8 mouse cellular contexts compared by ENCODE assay signal in genomic region chr2:69823129-69823677, GRCm38 (mm10). TPM values are rescaled to one million over a fixed set of nuclear protein-coding genes. Genes with fewer than 3 reads are reported as not detected.
DNase-seq lines count a peak whose midpoint lies in the region; ATAC-seq and TF ChIP-seq lines count a peak whose summit lies in the region.

No protein-coding gene starts in this region.

- WGBS in kidney, adult 2 months: 3% methylated on average over 45 of the region's 45 CpGs
- 2% methylated on average over 42 of the region's 45 CpGs for WGBS in embryonic facial prominence, embryonic 13.5 days
- WGBS in hindbrain, embryonic 10.5 days: 2% methylated on average over 45 of the region's 45 CpGs
- WGBS in limb, embryonic 14.5 days: 2% methylated on average over 38 of the region's 45 CpGs
- 2% methylated on average over 43 of the region's 45 CpGs for WGBS in midbrain, embryonic 15.5 days

- peak; percentile 65; the same call in 1 of the 2 replicates for ATAC-seq in embryonic facial prominence, embryonic 13.5 days (ENCODE audit: insufficient number of reproducible peaks, insufficient read depth, low FRiP score, low TSS enrichment, low read depth)
- ATAC-seq in limb, embryonic 14.5 days (ENCODE audit: low FRiP score, low read depth): peak; percentile 77
- peak; percentile 89 for ATAC-seq in midbrain, embryonic 15.5 days (replicated peaks)

- no peak for TF ChIP-seq POLR2A in kidney, adult 2 months (IDR thresholded peaks at IDR 0.05; ENCODE audit: low read depth, low read length)
- TF ChIP-seq POLR2A in limb, embryonic 14.5 days (IDR thresholded peaks at IDR 0.05; ENCODE audit: borderline replicate concordance, extremely low read depth, insufficient read depth, insufficient read length): no peak

- peak overlapping the region; percentile 93 for H3K9ac ChIP-seq in embryonic facial prominence, embryonic 13.5 days
- H3K9ac ChIP-seq in limb, embryonic 14.5 days (ENCODE audit: low read depth, low read length, severe bottlenecking): peak overlapping the region; percentile 97
- H3K9ac ChIP-seq in midbrain, embryonic 15.5 days: peak overlapping the region; percentile 95

- no peaks in the 10 kb centered on the region for H3K27me3 ChIP-seq in kidney, adult 2 months (replicated peaks; ENCODE audit: control insufficient read depth, insufficient read depth, low read length)
- H3K27me3 ChIP-seq in embryonic facial prominence, embryonic 13.5 days: no peaks in the 10 kb centered on the region
- no peaks in the 10 kb centered on the region for H3K27me3 ChIP-seq in hindbrain, embryonic 10.5 days (ENCODE audit: insufficient read depth, poor library complexity, severe bottlenecking)
- H3K27me3 ChIP-seq in limb, embryonic 14.5 days (ENCODE audit: control insufficient read depth, insufficient read depth, low read length): no peaks in the 10 kb centered on the region
- no peaks in the 10 kb centered on the region for H3K27me3 ChIP-seq in midbrain, embryonic 15.5 days (replicated peaks)

- TF ChIP-seq CTCF in kidney, adult 2 months (conservative IDR thresholded peaks at IDR 0.05; ENCODE audit: insufficient read depth, insufficient read length, low read depth, low read length): no peak

- peak overlapping the region; percentile 74 for H3K4me2 ChIP-seq in embryonic facial prominence, embryonic 13.5 days
- peak overlapping the region; percentile 72 for H3K4me2 ChIP-seq in limb, embryonic 14.5 days (replicated peaks; ENCODE audit: low read depth, low read length, severe bottlenecking)
- peak overlapping the region; percentile 77 for H3K4me2 ChIP-seq in midbrain, embryonic 15.5 days

- no peak overlapping the region for H3K27ac ChIP-seq in kidney, adult 2 months (ENCODE audit: insufficient read depth, low read depth, low read length)
- H3K27ac ChIP-seq in embryonic facial prominence, embryonic 13.5 days: peak overlapping the region; percentile 95
- H3K27ac ChIP-seq in hindbrain, embryonic 10.5 days: peak overlapping the region; percentile 98
- peak overlapping the region; percentile 96 for H3K27ac ChIP-seq in limb, embryonic 14.5 days (replicated peaks; ENCODE audit: low read depth, low read length)
- H3K27ac ChIP-seq in midbrain, embryonic 15.5 days: peak overlapping the region; percentile 97

- H3K36me3 ChIP-seq in kidney, adult 2 months (ENCODE audit: control insufficient read depth, insufficient read depth, low read length): no peaks in the 10 kb centered on the region
- peaks cover 20% of the 10 kb centered on the region for H3K36me3 ChIP-seq in embryonic facial prominence, embryonic 13.5 days
- peaks cover 16% of the 10 kb centered on the region; the same call in 1 of the 2 replicates for H3K36me3 ChIP-seq in hindbrain, embryonic 10.5 days
- peaks cover 18% of the 10 kb centered on the region for H3K36me3 ChIP-seq in limb, embryonic 14.5 days (ENCODE audit: control insufficient read depth, insufficient read depth, low read length)
- H3K36me3 ChIP-seq in midbrain, embryonic 15.5 days (replicated peaks): no peaks in the 10 kb centered on the region

- peak; percentile 17 for DNase-seq in kidney, adult 2 months
- DNase-seq in kidney, adult 9 months: no peak
- peak; percentile 45 for DNase-seq in Muller cell, postnatal 12 days (ENCODE audit: inconsistent ontology term)
- DNase-seq in hindbrain, embryonic 10.5 days (ENCODE audit: low spot score): peak; percentile 72
- DNase-seq in limb, embryonic 14.5 days (ENCODE audit: low spot score): peak; percentile 25
- peak; percentile 20 to 29 for DNase-seq in thymus, postnatal 36 days

- H3K4me1 ChIP-seq in kidney, adult 2 months (ENCODE audit: control insufficient read depth, insufficient read depth, low read length): no peaks in the 10 kb centered on the region
- H3K4me1 ChIP-seq in embryonic facial prominence, embryonic 13.5 days: peaks cover 16% of the 10 kb centered on the region
- H3K4me1 ChIP-seq in hindbrain, embryonic 10.5 days (replicated peaks): peaks cover 36% of the 10 kb centered on the region
- H3K4me1 ChIP-seq in limb, embryonic 14.5 days (ENCODE audit: control insufficient read depth, insufficient read depth, low read length): peaks cover 8% of the 10 kb centered on the region; the same call in 1 of the 2 replicates
- peaks cover 45% of the 10 kb centered on the region for H3K4me1 ChIP-seq in midbrain, embryonic 15.5 days

- no peaks in the 10 kb centered on the region for H3K9me3 ChIP-seq in embryonic facial prominence, embryonic 13.5 days
- H3K9me3 ChIP-seq in hindbrain, embryonic 10.5 days: no peaks in the 10 kb centered on the region
- H3K9me3 ChIP-seq in limb, embryonic 14.5 days (ENCODE audit: control insufficient read depth, low read length): no peaks in the 10 kb centered on the region
- no peaks in the 10 kb centered on the region for H3K9me3 ChIP-seq in midbrain, embryonic 15.5 days

- peak overlapping the region; percentile 85 for H3K4me3 ChIP-seq in kidney, adult 2 months (ENCODE audit: insufficient read depth, low read depth, low read length)
- peak overlapping the region; percentile 82 for H3K4me3 ChIP-seq in embryonic facial prominence, embryonic 13.5 days
- H3K4me3 ChIP-seq in hindbrain, embryonic 10.5 days: peak overlapping the region; percentile 87
- H3K4me3 ChIP-seq in limb, embryonic 14.5 days (replicated peaks; ENCODE audit: low read length): peak overlapping the region; percentile 82
- H3K4me3 ChIP-seq in midbrain, embryonic 15.5 days: peak overlapping the region; percentile 90

RNA-seq across cellular contexts. Expression of gene Klhl23, which starts 1.5 kb away (rescaled TPM):
- polyA plus RNA-seq in kidney, adult 2 months (2012; rRNA removed): 0.57 and 1.1 TPM in 2 replicates
- polyA plus RNA-seq in embryonic facial prominence, embryonic 13.5 days (2015; fragmentation: Nextera tagmentation; extraction: Ambion mirVana): 27.3 and 31.4 TPM in 2 replicates
- polyA plus RNA-seq in hindbrain, embryonic 10.5 days (2016; fragmentation: Nextera tagmentation; extraction: Ambion mirVana): 23.1 and 23.2 TPM in 2 replicates
- 18.6 and 21.2 TPM in 2 replicates for polyA plus RNA-seq in limb, embryonic 14.5 days (2012; rRNA removed)
- 20.7 and 21.9 TPM in 2 replicates for polyA plus RNA-seq in limb, embryonic 14.5 days (2014; fragmentation: Nextera tagmentation; extraction: Ambion mirVana)
- 88.0 and 94.6 TPM in 2 replicates for polyA plus RNA-seq in midbrain, embryonic 15.5 days (2015; fragmentation: Nextera tagmentation; extraction: Ambion mirVana)

RNA-seq across cellular contexts. Expression of gene Phospho2, which starts 33.8 kb away (rescaled TPM):
- 24.3 and 50.8 TPM in 2 replicates for polyA plus RNA-seq in kidney, adult 2 months (2012; rRNA removed)
- polyA plus RNA-seq in embryonic facial prominence, embryonic 13.5 days (2015; fragmentation: Nextera tagmentation; extraction: Ambion mirVana): 25.4 and 25.6 TPM in 2 replicates
- polyA plus RNA-seq in hindbrain, embryonic 10.5 days (2016; fragmentation: Nextera tagmentation; extraction: Ambion mirVana): 28.3 and 30.4 TPM in 2 replicates
- 27.5 and 30.9 TPM in 2 replicates for polyA plus RNA-seq in limb, embryonic 14.5 days (2012; rRNA removed)
- polyA plus RNA-seq in limb, embryonic 14.5 days (2014; fragmentation: Nextera tagmentation; extraction: Ambion mirVana): 24.6 and 28.5 TPM in 2 replicates
- 35.3 and 37.8 TPM in 2 replicates for polyA plus RNA-seq in midbrain, embryonic 15.5 days (2015; fragmentation: Nextera tagmentation; extraction: Ambion mirVana)

RNA-seq across cellular contexts. Expression of gene Ccdc173, which starts 33.8 kb away (rescaled TPM):
- polyA plus RNA-seq in kidney, adult 2 months (2012; rRNA removed): 0.20 and 0.37 TPM in 2 replicates
- polyA plus RNA-seq in embryonic facial prominence, embryonic 13.5 days (2015; fragmentation: Nextera tagmentation; extraction: Ambion mirVana): 3.3 and 3.6 TPM in 2 replicates
- 3.0 and 4.0 TPM in 2 replicates for polyA plus RNA-seq in hindbrain, embryonic 10.5 days (2016; fragmentation: Nextera tagmentation; extraction: Ambion mirVana)
- polyA plus RNA-seq in limb, embryonic 14.5 days (2012; rRNA removed): 1.1 and 2.5 TPM in 2 replicates
- 2.0 and 2.1 TPM in 2 replicates for polyA plus RNA-seq in limb, embryonic 14.5 days (2014; fragmentation: Nextera tagmentation; extraction: Ambion mirVana)
- polyA plus RNA-seq in midbrain, embryonic 15.5 days (2015; fragmentation: Nextera tagmentation; extraction: Ambion mirVana): 2.8 and 2.9 TPM in 2 replicates

RNA-seq across cellular contexts. Expression of gene Ssb, which starts 38.2 kb away (rescaled TPM):
- 2.7 and 5.9 TPM in 2 replicates for polyA plus RNA-seq in kidney, adult 2 months (2012; rRNA removed)
- polyA plus RNA-seq in embryonic facial prominence, embryonic 13.5 days (2015; fragmentation: Nextera tagmentation; extraction: Ambion mirVana): 396 and 412 TPM in 2 replicates
- 215 and 355 TPM in 2 replicates for polyA plus RNA-seq in hindbrain, embryonic 10.5 days (2016; fragmentation: Nextera tagmentation; extraction: Ambion mirVana)
- polyA plus RNA-seq in limb, embryonic 14.5 days (2012; rRNA removed): 80.8 and 173 TPM in 2 replicates
- 288 and 291 TPM in 2 replicates for polyA plus RNA-seq in limb, embryonic 14.5 days (2014; fragmentation: Nextera tagmentation; extraction: Ambion mirVana)
- polyA plus RNA-seq in midbrain, embryonic 15.5 days (2015; fragmentation: Nextera tagmentation; extraction: Ambion mirVana): 259 and 271 TPM in 2 replicates
